Mouse (Mus musculus) spleen, embryonic (tissue): ENCODE data around the gene Kcnb1.

Experiments
- CTCF ChIA-PET: fragments of 350-600 bp; sonication (Branson Sonifier 250); formaldehyde crosslinking; loops from one replicate; lab custom pipeline; 2022; lab: Charles Lee

Kcnb1 gene

GRCm38 (mm10) chr2:167132041-167132440, 57.9 kb downstream of the Kcnb1 start:
- CTCF ChIA-PET = no interaction called here

GRCm38 (mm10) chr2:167130050-167130770, 59.7 kb downstream of the Kcnb1 start:
- CTCF ChIA-PET = no interaction called here

- CTCF ChIA-PET = interaction anchor here (0.5 to 0.6 kb wide), 2 partner anchors 240 to 1182 kb away, joined by 3 to 4 read pairs; no protein-coding TSS in a partner anchor
Observed at GRCm38 (mm10) chr2:167129608-167129955, 60.4 kb downstream of the Kcnb1 start.

- CTCF ChIA-PET = interaction anchor here (0.5 to 0.6 kb wide), 2 partner anchors 240 to 1182 kb away, joined by 3 to 4 read pairs; no protein-coding TSS in a partner anchor
Observed at GRCm38 (mm10) chr2:167128699-167129607, 61.0 kb downstream of the Kcnb1 start.

- CTCF ChIA-PET = interaction anchor here (0.6 kb wide), 1 partner anchor 124 kb away, joined by 7 read pairs; no protein-coding TSS in a partner anchor
Observed at GRCm38 (mm10) chr2:167127404-167127803, 62.6 kb downstream of the Kcnb1 start.

- CTCF ChIA-PET = no interaction called here
Observed at GRCm38 (mm10) chr2:167125781-167126180, 64.2 kb downstream of the Kcnb1 start.

GRCm38 (mm10) chr2:167123936-167124335, 66.0 kb downstream of the Kcnb1 start:
- CTCF ChIA-PET = no interaction called here

GRCm38 (mm10) chr2:167122737-167123136, 67.2 kb downstream of the Kcnb1 start:
- CTCF ChIA-PET = no interaction called here

- CTCF ChIA-PET = no interaction called here
Observed at GRCm38 (mm10) chr2:167121996-167122395, 68.0 kb downstream of the Kcnb1 start.

GRCm38 (mm10) chr2:167121228-167121627, 68.7 kb downstream of the Kcnb1 start:
- CTCF ChIA-PET = no interaction called here

GRCm38 (mm10) chr2:167120186-167120830, 69.6 kb downstream of the Kcnb1 start:
- CTCF ChIA-PET = no interaction called here

GRCm38 (mm10) chr2:167118046-167118445, 71.9 kb downstream of the Kcnb1 start:
- CTCF ChIA-PET = no interaction called here

GRCm38 (mm10) chr2:167112737-167113136, 77.2 kb downstream of the Kcnb1 start:
- CTCF ChIA-PET = no interaction called here

GRCm38 (mm10) chr2:167112259-167112658, 77.7 kb downstream of the Kcnb1 start:
- CTCF ChIA-PET = no interaction called here

GRCm38 (mm10) chr2:167109506-167109905, 80.4 kb downstream of the Kcnb1 start:
- CTCF ChIA-PET = no interaction called here

GRCm38 (mm10) chr2:167103546-167103945, 86.4 kb downstream of the Kcnb1 start:
- CTCF ChIA-PET = no interaction called here

- CTCF ChIA-PET = no interaction called here
Observed at GRCm38 (mm10) chr2:167101743-167102441, 88.1 kb downstream of the Kcnb1 start.

GRCm38 (mm10) chr2:167094688-167095087, 95.3 kb downstream of the Kcnb1 start:
- CTCF ChIA-PET = no interaction called here

- CTCF ChIA-PET = no interaction called here
Observed at GRCm38 (mm10) chr2:167093171-167093900, 96.6 kb downstream of the Kcnb1 start.

GRCm38 (mm10) chr2:167090271-167090670, 99.7 kb downstream of the Kcnb1 start:
- CTCF ChIA-PET = no interaction called here

- CTCF ChIA-PET = no interaction called here
Observed at GRCm38 (mm10) chr2:167086836-167087235, 103.1 kb downstream of the Kcnb1 start.
